Comparison of ENCODE assay signal across 7 mouse cellular contexts in genomic region chr9:48835631-48836565, GRCm38 (mm10). TPM values are rescaled to one million over a fixed set of nuclear protein-coding genes. Genes with fewer than 3 reads are reported as not detected.
DNase-seq lines count a peak whose midpoint lies in the region; ATAC-seq and TF ChIP-seq lines count a peak whose summit lies in the region.

Zbtb16 (minus strand) TSS chr9:48836222.

- peaks cover 19% of the 10 kb centered on the region for H3K27me3 ChIP-seq in embryonic facial prominence, embryonic 11.5 days (ENCODE audit: control insufficient read depth, insufficient read depth, low read length)
- peaks cover 26% of the 10 kb centered on the region for H3K27me3 ChIP-seq in limb, embryonic 11.5 days (ENCODE audit: control insufficient read depth, insufficient read depth, low read length)
- no peaks in the 10 kb centered on the region; the same call in 1 of the 2 replicates for H3K27me3 ChIP-seq in midbrain, embryonic 11.5 days (ENCODE audit: control insufficient read depth, insufficient read depth, low read length)

- H3K4me2 ChIP-seq in embryonic facial prominence, embryonic 11.5 days (ENCODE audit: low read depth, low read length), result peak within 1 kb of the TSS; percentile 80
- peak within 1 kb of the TSS; percentile 97 for H3K4me2 ChIP-seq in limb, embryonic 11.5 days (ENCODE audit: low read depth, severe bottlenecking)
- peak within 1 kb of the TSS; percentile 65 for H3K4me2 ChIP-seq in midbrain, embryonic 11.5 days

- peak; percentile 89 for DNase-seq in embryonic facial prominence, embryonic 11.5 days (ENCODE audit: low spot score)
- peak; percentile 99 for DNase-seq in heart, adult 11 months
- DNase-seq in kidney, adult 18-20 months, result peak; percentile 89
- peak; percentile 89 for DNase-seq in limb, embryonic 11.5 days (ENCODE audit: low spot score)
- DNase-seq in midbrain, embryonic 11.5 days (ENCODE audit: low spot score, missing footprints), result peak; percentile 98
- peak; percentile 93 for DNase-seq in skeletal muscle tissue, adult 2 months (ENCODE audit: low read depth, low spot score)

- H3K9ac ChIP-seq in embryonic facial prominence, embryonic 11.5 days (replicated peaks; ENCODE audit: low read length), result peak within 1 kb of the TSS; percentile 54
- H3K9ac ChIP-seq in limb, embryonic 11.5 days (ENCODE audit: low read length), result peak within 1 kb of the TSS; percentile 67
- peak within 1 kb of the TSS; percentile 87 for H3K9ac ChIP-seq in midbrain, embryonic 11.5 days (ENCODE audit: low read length)

- no peak within 1 kb of the TSS for H3K27ac ChIP-seq in bone marrow macrophage, adult 2 months (ENCODE audit: insufficient read depth, low read depth, low read length)
- no peak within 1 kb of the TSS for H3K27ac ChIP-seq in embryonic facial prominence, embryonic 11.5 days (replicated peaks; ENCODE audit: low read depth, low read length)
- peak within 1 kb of the TSS; percentile 42; the same call in 1 of the 2 replicates for H3K27ac ChIP-seq in limb, embryonic 11.5 days (replicated peaks; ENCODE audit: low read depth, low read length)
- H3K27ac ChIP-seq in midbrain, embryonic 11.5 days (ENCODE audit: low read depth, low read length), result peak within 1 kb of the TSS; percentile 77

- peak within 1 kb of the TSS; percentile 57 for H3K4me3 ChIP-seq in bone marrow macrophage, adult 2 months (ENCODE audit: insufficient read depth, low read length)
- H3K4me3 ChIP-seq in embryonic facial prominence, embryonic 11.5 days (ENCODE audit: low read depth, low read length), result peak within 1 kb of the TSS; percentile 64
- H3K4me3 ChIP-seq in limb, embryonic 11.5 days (ENCODE audit: low read depth, low read length), result peak within 1 kb of the TSS; percentile 70
- H3K4me3 ChIP-seq in midbrain, embryonic 11.5 days (ENCODE audit: low read depth, low read length), result peak within 1 kb of the TSS; percentile 75

- no peaks in the 10 kb centered on the region for H3K4me1 ChIP-seq in bone marrow macrophage, adult 2 months (ENCODE audit: control insufficient read depth, insufficient read depth, low read length)
- no peaks in the 10 kb centered on the region; the same call in none of the 2 replicates for H3K4me1 ChIP-seq in embryonic facial prominence, embryonic 11.5 days (ENCODE audit: control insufficient read depth, insufficient read depth, low read length)
- H3K4me1 ChIP-seq in limb, embryonic 11.5 days (ENCODE audit: control insufficient read depth, insufficient read depth, low read length), result peaks cover 34% of the 10 kb centered on the region
- peaks cover 43% of the 10 kb centered on the region for H3K4me1 ChIP-seq in midbrain, embryonic 11.5 days (ENCODE audit: control insufficient read depth, insufficient read depth, low read length)

- 0% methylated on average over 59 of the region's 78 CpGs for WGBS in embryonic facial prominence, embryonic 11.5 days
- under 1% methylated on average over 67 of the region's 78 CpGs for WGBS in limb, embryonic 11.5 days
- WGBS in midbrain, embryonic 11.5 days, result under 1% methylated on average over 59 of the region's 78 CpGs

- peak; percentile 80 for ATAC-seq in embryonic facial prominence, embryonic 11.5 days (replicated peaks; ENCODE audit: insufficient number of reproducible peaks, low FRiP score, low TSS enrichment, low read depth)
- ATAC-seq in limb, embryonic 11.5 days (ENCODE audit: insufficient number of reproducible peaks, low FRiP score, low TSS enrichment, low read depth), result peak; percentile 78
- ATAC-seq in midbrain, embryonic 11.5 days (ENCODE audit: low FRiP score), result peak; percentile 92

- H3K36me3 ChIP-seq in embryonic facial prominence, embryonic 11.5 days (replicated peaks; ENCODE audit: control insufficient read depth, insufficient read depth, low read depth, low read length), result no peaks in the 10 kb centered on the region
- H3K36me3 ChIP-seq in limb, embryonic 11.5 days (ENCODE audit: control insufficient read depth, insufficient read depth, low read length), result no peaks in the 10 kb centered on the region
- H3K36me3 ChIP-seq in midbrain, embryonic 11.5 days (ENCODE audit: control insufficient read depth, insufficient read depth, low read length), result peaks cover 8% of the 10 kb centered on the region

- no peak for TF ChIP-seq POLR2A in bone marrow macrophage, adult 2 months (IDR thresholded peaks at IDR 0.05; ENCODE audit: borderline replicate concordance, low read depth, low read length)

- no peaks in the 10 kb centered on the region for H3K9me3 ChIP-seq in embryonic facial prominence, embryonic 11.5 days (replicated peaks; ENCODE audit: control insufficient read depth, low read length)
- H3K9me3 ChIP-seq in limb, embryonic 11.5 days (ENCODE audit: control insufficient read depth, low read length), result no peaks in the 10 kb centered on the region
- H3K9me3 ChIP-seq in midbrain, embryonic 11.5 days (ENCODE audit: control insufficient read depth, low read length), result no peaks in the 10 kb centered on the region

- no peak for TF ChIP-seq CTCF in bone marrow macrophage, adult 2 months (IDR thresholded peaks at IDR 0.05; ENCODE audit: low read depth, low read length)

RNA-seq across cellular contexts. Expression of gene Zbtb16, which starts in this region (rescaled TPM):
- polyA plus RNA-seq in bone marrow macrophage, adult 2 months (2012; ENCODE audit: insufficient read depth, insufficient read length, missing spikeins), result 2.7 and 2.9 TPM in 2 replicates
- 3.0 and 4.8 TPM in 2 replicates for polyA plus RNA-seq in embryonic facial prominence, embryonic 11.5 days (2014; fragmentation: Nextera tagmentation; extraction: Ambion mirVana)
- polyA plus RNA-seq in limb, embryonic 11.5 days (2014; fragmentation: Nextera tagmentation; extraction: Ambion mirVana), result 5.9 and 7.5 TPM in 2 replicates
- polyA plus RNA-seq in midbrain, embryonic 11.5 days (2014; fragmentation: Nextera tagmentation; extraction: Ambion mirVana), result 14.0 and 15.0 TPM in 2 replicates

Comparison
In these comparisons a context has a peak if more than half of its experiments do, and no peak if none do; other contexts are left out.
1. H3K27ac ChIP-seq: peak in limb, embryonic 11.5 days (single experiment) and midbrain, embryonic 11.5 days (single experiment); none in bone marrow macrophage, adult 2 months (single experiment) and embryonic facial prominence, embryonic 11.5 days (single experiment).
2. Peak in every context shown above with its lines, with median percentiles within 50 percentile points of each other: H3K4me3 ChIP-seq, ATAC-seq, DNase-seq, H3K4me2 ChIP-seq and H3K9ac ChIP-seq.